Mouse (Mus musculus): ENCODE results near the gene Dpf3.

Gene Dpf3

GRCm38 (mm10) chr12:83210294-83210693 lies 277.2 kb downstream of the Dpf3 start:
- no peak for DNase-seq

DNA sequence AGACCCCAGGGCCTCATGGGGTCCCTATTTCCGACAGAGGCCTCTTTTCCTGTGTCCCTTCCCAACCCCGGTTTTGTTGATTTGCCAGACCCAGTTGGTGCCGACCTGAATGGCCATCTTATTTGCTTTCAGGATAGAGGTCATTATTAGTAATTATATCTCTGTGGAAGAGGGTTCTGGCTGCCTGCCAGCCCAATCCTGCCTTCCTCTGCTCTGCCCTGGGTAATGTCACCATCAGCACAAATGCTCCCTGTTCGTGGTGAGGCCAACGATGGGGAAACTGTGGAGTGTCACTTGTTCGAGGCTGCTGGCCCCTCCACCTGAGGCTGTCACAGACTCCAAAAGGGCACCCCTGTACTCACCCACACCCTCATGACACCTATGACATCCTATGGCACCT lies 278.1 kb downstream of the Dpf3 start:
- peak; percentile 70 for DNase-seq

- peak; percentile 47 to 67 for DNase-seq
Measured at GRCm38 (mm10) chr12:83208841-83209240, 278.7 kb downstream of the Dpf3 start.

DNA sequence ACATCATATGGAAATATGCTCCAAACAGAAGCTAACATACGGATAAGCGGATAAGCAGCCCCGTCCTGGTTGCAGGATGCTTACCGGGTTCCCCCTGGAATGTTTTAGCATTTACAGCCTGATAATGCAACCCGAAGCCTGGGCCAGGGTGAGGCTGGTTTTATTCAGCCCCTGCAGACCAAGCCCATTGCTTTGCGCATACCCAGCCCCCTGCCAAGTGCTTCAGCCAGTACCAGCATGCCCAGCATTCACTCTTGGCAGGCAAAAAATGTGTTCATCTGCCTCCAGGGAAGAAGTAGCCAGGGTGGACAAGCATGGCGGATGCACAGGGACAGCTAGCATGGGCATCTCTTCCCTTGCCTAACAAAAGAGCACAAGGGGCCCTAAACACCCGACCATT lies 279.5 kb downstream of the Dpf3 start:
- peak; percentile 90 to 91 for DNase-seq

DNA sequence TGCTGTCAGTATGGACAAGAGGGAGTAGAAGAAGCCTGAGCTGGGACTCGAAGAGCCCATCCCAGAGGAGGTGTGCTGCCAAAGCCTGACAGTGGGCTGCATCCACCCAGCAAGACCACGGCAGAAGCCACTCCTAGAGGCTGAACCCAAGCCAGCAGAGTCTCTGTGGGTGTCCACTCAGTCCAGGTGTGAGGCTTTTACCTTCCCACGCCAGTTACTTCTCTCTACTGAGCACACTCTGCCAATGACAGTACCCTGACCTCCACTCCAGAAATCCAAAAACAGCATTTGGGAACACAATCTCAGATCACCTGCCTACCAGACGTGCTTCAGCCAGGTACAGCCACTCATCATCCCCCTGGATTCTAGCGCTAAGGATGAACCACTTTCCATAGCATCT lies 280.0 kb downstream of the Dpf3 start:
- DNase-seq: peak; percentile 63 to 72

- DNase-seq: peak in 1 of 2 experiments; percentile 51
Measured at GRCm38 (mm10) chr12:83206866-83207265, 280.6 kb downstream of the Dpf3 start.

- DNase-seq: peak; percentile 80 to 85
Measured at GRCm38 (mm10) chr12:83204361-83204760, 283.2 kb downstream of the Dpf3 start.

GRCm38 (mm10) chr12:83201674-83202073 lies 285.8 kb downstream of the Dpf3 start:
- no peak for DNase-seq

- peak; percentile 90 to 96 for DNase-seq
Measured at GRCm38 (mm10) chr12:83180561-83180960, 307.0 kb downstream of the Dpf3 start.

GRCm38 (mm10) chr12:83179860-83180259 lies 307.7 kb downstream of the Dpf3 start:
- no peak for DNase-seq

DNA sequence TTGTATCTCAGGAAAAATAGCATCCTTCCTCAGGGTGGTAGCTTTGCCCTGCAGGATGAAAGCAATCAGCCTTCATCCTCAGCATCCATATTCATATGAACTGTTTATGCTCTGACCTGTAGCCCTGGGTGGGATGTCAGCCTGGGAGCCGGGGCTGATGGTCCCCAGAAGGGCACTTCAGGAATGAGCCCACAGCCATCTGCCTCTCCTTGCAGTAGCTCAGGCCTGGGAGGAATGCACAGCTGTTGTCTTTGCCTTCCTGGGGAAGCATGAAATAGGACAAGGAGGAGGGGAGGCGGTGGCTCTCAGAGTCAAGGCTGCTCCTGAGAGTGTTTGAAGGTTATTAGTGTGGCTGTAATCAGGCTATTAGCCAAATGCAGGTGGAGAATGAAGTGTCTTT lies 308.7 kb downstream of the Dpf3 start:
- DNase-seq: peak in 1 of 2 experiments; percentile 32

GRCm38 (mm10) chr12:83169495-83170209 lies 317.9 kb downstream of the Dpf3 start:
- peak; percentile 40 to 54 for DNase-seq

GRCm38 (mm10) chr12:83168310-83168709 lies 319.2 kb downstream of the Dpf3 start:
- DNase-seq: no peak

DNA sequence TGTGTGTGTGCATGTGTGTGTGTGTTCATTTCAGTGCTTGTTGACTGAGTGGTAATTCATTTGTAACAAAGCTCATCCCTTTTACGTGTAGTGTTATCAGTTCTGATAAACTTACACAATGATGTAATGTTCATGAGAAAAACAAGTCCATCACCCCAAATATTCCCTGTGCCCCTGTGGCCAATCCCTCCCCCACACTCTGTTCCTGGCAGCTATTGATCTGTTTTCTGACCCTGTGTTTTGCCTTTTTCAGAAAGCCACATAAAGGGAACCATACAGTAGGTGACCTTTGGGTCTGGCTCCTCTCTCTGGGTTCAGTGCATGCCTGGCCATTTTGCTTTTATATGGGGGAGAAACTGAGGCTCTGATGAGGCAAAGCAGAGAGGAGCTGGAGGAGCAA lies 322.5 kb downstream of the Dpf3 start:
- DNase-seq: no peak

Measured in cerebellum, postnatal 14 days (tissue).